Mouse (Mus musculus): ENCODE measurements around the gene Ulk1.
"Not testable (repeated sequence)": the region's sequence is repeated elsewhere in the genome, so short reads cannot be mapped to it uniquely, and the experiment has no call there.

Ulk1 gene

GRCm38 (mm10) chr5:110804012-110804743 is 5.7 kb downstream of the Ulk1 start:
- no peak for DNase-seq

DNA sequence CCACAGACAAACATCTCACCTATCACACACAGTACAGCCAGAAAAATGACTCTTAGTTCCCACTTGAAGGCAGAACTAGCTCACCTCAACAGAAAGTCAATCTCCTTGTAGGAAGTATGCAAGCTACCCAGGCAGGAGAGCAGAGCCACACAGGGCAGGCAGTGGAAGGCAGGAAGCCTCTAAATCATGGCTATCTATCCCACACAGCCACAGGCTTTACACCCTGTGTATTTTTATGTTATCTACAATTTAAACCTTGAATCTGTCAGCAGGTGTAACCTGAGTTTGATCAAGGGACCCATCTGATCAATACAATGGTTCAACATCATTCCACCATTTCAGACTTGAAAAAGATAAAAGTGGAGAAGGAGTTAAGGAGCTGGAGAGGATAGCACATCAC is 7.1 kb downstream of the Ulk1 start:
- no peak for DNase-seq

GRCm38 (mm10) chr5:110802186-110802585 is 7.7 kb downstream of the Ulk1 start:
- no peak for DNase-seq

- DNase-seq = peak; percentile 34
Measured at GRCm38 (mm10) chr5:110801036-110801624, 8.8 kb downstream of the Ulk1 start.

GRCm38 (mm10) chr5:110797696-110798095 is 12.2 kb downstream of the Ulk1 start:
- peak; percentile 80 for DNase-seq

DNA sequence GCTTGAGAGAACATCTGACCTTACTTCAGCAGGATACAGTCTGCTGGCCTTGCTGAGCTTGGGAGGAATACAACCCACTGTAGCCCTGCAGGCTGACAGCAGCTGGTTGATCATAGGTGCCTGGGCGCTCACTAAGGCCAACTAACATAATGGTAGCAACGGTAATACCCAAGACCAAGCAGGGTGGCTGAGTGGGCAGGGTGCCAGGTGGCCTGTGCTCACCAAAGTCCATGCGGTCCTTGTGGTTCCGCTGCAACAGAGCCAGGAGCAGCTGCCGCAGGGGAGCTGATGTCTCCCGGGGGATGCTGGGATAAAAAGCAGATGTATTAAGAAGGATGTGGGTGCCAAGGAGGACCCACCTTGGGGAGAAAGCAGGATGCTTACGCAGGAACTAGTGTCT is 15.5 kb downstream of the Ulk1 start:
- DNase-seq = peak; percentile 64

GRCm38 (mm10) chr5:110788684-110789083 is 21.2 kb downstream of the Ulk1 start:
- DNase-seq = peak; percentile 45

DNA sequence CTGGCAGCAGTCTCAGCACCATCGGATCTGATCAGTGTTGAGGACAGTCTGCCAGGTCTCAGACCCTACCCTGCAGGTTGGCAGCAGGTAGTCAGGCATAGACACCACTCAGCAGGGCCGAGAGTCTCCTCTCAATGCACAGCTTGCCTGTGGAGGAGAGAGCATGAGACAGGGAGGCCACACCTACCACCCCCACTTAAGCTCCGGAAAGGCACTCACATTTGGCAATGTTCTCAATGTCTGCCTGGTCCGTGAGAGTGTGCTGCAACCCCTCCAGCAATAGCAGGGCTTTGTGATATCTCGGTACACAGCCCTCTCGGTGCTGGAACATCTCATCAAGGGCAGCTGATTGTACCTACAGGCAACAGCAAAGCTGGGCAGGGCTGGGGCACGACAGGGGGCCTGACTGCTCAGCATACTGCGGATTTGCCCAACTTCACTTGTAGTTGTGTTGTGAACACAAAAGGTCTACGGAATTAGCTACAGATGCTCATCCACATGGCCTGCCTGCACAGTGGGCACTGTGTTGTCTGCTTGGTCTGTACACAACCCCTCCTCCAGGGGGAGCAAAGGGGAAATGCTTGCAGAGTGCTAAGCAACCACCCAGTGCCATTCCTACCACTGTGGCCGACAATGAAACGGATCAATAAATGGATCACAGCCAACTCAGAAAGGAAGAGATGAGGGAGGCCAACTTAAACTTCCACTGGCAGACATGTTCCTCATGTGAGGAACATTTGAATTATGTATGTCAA is 23.6 kb downstream of the Ulk1 start:
- no peak for DNase-seq

DNA sequence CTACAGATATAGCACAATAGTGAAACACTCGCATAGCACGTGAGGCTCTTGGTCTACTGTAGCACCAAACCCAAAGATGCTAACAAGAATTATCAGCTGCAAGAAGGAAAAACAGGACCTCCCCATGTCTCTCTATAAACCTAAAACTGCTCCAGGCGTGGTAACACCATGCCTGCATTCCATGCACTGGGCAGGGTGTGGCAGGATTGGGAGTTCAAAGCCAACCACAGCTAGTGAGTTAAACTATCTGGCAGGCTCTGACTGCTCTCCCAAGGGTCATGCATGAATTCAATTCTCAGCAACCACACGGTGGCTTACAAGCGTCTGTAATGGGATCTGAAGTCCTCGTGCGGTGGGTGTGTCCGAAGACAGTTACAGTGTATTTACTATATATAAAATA is 26.7 kb downstream of the Ulk1 start:
- no peak for DNase-seq

GRCm38 (mm10) chr5:110781529-110782238 is 28.2 kb downstream of the Ulk1 start:
- DNase-seq = no peak

DNA sequence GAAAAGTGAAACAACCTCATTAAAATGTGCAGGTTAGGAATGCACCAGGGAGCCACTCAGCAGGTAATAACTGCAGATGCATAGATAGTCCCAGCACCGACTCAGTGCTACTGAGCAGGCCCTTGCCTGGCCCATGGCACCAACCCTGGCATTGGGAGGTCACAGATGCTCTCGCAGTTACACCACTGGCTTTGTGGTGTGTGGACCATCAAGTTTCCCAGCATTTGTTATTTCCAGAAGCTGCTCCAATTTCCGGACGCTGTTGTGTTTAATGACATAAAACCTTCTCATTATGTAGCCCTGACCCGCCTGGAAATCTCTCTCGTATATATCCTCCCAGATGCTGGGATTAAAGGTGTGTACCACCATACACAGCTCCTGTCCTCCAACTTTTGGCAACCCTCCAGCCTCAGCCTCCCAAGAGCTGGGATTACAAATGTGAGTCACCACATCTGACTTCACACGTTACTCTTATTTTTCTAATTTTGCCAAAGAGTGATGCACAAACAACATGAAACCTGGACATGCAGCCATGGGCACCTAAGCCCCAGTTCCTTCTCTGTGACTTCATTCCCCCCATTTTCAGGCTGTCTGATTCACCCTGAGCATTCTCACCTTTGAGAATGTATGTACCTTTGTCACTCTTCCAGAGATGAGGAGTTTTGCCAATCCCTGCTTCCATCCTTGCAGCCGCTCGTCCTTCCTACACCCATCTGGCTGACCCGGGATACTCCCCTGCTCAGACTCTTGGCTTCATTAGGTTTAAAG is 29.0 kb downstream of the Ulk1 start:
- no peak for DNase-seq

GRCm38 (mm10) chr5:110779998-110780760 is 29.7 kb downstream of the Ulk1 start, which contains the start of gene Pus1:
Pus1 (minus strand) TSS chr5:110780659.
- DNase-seq = peak; percentile 96

DNA sequence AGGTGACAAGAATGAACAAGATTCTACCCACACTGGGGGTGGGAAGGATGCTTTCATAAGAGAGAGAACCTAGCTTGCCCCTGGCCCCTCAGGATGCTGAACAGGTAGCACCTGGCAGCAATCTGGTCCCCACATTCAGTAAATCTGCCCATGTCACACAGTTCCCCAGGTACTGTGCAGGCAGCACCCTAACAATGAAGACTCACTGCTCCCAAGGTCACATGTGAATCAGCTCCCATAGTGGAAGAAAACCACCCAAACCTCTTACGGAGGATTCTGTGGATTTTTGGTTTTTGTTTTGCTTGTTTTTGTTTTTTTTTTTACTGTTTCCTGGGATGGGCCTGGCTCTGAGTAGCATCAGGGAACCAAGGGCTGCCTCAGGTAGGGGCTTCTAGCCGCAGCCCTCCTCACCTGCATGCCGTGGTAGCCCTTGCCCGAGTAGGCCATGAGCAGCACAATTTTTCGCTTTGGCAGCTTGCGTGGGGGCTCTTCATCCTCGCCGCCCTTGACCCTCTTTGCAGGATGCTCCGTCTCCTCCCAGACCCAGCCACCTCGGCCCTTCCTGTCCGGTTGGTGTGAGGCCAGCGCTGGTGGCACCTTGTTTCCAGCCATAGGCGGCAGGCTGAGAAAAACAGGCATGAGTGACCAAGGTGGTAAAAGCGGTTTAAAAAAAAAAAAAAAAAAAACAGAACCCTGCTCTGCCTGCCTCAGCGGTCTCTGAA is 30.5 kb downstream of the Ulk1 start:
- DNase-seq = no peak

DNA sequence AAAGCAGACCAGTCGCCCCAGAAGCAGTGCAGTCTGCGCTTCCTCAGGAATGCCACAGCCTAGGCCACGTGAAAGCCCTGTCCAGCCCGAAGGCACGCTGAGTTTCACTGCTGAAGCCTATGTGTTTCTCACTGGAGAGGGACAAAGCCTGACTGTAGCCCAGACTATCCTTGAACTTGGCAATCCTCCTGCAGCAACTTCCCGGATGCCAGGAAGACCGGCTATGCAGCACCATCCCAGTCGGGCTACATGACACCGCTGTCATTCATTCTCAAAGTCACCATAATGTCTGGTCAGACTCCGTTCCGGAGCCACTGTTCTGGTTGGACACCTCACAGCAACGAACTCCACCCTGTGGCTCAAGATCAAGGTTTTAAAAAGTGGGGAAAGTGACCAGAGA is 31.6 kb downstream of the Ulk1 start:
- DNase-seq = no peak

DNA sequence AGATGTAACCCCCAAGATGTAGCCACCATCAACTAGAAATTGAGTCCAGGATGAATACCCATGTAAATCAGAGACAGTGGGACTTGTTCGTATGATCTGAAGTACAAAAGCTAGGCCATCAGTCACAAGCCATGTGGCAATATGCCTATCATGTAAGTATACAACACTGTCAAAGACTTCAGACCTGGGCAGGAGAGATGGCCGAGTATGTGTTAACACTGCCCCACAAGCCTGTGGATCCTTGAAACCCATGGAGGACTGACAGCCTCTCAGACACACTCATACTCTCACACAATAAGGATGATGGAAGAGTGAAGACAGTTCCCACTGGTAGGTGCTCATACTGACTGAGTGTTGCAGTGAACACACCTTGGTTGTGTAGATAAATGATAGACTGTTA is 33.8 kb downstream of the Ulk1 start:
- no peak for DNase-seq

- no peak for DNase-seq
Measured at GRCm38 (mm10) chr5:110774511-110774910, 35.4 kb downstream of the Ulk1 start.

DNA sequence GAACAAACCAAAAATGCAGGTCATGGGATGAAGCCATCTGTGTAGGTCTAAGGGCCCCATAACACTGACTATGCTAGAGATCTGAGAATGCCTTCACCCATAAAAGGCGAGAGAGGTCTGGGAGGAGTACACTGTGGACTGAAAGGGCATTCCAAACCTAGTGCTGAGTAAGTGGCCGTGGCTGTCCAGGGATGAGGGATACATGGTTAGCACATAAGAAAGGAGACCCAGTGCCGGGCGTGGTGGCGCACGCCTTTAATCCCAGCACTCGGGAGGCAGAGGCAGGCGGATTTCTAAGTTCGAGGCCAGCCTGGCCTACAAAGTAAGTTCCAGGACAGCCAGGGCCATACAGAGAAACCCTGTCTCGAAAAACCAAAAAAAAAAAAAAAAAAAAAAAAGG is 37.0 kb downstream of the Ulk1 start:
- DNase-seq = not testable (repeated sequence)

DNA sequence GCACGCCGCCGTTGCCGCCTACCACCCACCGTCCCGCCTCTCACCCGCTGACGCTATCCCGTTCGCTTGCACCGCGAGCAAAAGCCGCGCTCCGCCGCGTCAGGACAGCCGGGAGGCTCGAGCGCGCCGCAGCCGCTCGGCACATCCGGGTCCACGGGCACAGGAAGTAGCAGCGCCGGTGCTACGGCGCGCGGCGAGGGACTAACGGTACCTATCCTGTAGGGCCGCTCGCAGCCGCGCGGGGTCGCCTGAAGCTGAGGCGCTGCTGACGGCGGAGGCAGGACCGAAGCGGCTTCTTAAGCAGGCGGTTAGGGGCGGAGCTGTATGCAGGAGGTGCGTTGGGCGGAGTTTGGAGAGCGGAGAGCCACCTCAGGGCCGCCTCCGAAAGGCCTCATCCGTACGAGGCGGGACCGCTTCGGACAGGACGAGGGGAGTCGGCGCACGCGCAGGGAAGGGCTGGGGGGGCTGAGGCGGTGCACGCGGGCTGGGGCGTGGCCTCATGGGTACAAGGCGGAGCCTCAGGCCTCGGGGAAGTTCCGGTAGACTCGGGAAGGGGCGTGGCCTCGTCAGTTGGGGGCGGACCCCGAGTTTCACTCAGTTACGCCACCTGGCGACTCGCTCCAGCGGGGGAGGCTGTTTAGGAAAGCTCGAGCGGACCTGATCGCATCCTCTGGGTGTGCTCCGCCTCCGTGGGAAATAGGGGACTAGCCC is 39.3 kb downstream of the Ulk1 start, which contains the start of gene Ep400:
Gene Ep400 (minus strand): TSS at position 270 of the 711 bp plus-strand sequence.
- DNase-seq = peak; percentile 100

- DNase-seq = no peak
Measured at GRCm38 (mm10) chr5:110770031-110770445, 39.9 kb downstream of the Ulk1 start.

DNA sequence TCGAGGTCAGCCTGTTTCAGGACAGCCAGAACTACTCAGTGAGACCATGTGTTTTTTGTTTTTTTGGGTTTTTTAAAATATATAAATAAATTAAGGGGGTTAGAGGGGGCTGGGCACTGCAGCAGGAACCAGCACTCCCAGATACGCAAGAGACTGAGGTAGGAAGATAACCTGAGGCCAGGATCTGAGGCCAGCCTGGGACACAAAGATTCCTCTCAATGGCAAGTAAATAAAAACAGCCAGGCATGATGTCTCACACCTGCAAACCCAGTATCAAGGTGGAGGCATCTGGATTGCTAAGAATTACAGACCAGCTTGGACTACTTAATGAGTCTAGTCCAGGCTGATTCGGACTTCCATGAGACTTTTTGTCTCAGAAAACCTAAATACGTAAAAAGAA is 40.6 kb downstream of the Ulk1 start:
- no peak for DNase-seq
